Mouse (Mus musculus) G1E-ER4 (cell line): Measurements from ENCODE around the gene Mfsd4a. TPM values are rescaled to one million over a fixed set of nuclear protein-coding genes. Genes with fewer than 3 reads are reported as not detected.

Experiments
- GATA1 ChIP-seq: IDR thresholded peaks from one replicate; pipeline ENCODE4 v1.8.0; 2012; ENCODE audit warnings: low read length, inconsistent platforms
- polyA plus RNA-seq: library from polyadenylated mRNA; stranded (reverse); fragments of >175 nt; gene quantifications from 2 replicates; pipeline ENCODE4 v1.2.3, GENCODE M21; 2012

Mfsd4a gene
- polyA plus RNA-seq, 1 experiment, result not detected

DNA sequence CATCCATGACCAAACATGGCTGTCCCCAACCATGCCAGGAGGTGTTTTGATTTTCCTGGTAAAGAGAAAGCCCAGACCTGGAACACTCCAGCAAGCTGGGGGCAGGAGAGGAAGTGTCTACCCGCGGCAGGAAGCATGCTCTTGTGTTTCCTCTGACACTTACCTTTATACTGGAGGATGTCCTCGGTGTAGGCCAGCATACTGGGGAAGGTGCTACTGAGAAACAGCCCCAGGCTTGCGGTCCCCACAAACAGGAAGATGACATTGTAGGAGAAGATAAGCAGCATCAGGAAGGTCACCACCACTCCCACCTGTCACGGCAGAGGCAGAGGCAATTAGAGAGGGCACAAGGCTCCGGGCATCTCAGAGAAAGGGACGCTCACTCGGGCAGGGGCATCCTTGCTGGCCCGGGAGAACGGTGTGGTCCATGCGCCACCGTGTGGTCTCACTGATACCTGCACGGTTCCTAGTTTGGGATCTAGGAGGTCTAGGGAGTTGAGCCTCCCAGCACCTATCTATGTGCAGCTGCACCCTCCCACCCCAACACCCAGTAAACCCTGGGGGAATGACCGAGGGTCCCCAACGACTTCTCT lies 21.6 kb downstream of the Mfsd4a start:
- TF ChIP-seq GATA1, result no peak

DNA sequence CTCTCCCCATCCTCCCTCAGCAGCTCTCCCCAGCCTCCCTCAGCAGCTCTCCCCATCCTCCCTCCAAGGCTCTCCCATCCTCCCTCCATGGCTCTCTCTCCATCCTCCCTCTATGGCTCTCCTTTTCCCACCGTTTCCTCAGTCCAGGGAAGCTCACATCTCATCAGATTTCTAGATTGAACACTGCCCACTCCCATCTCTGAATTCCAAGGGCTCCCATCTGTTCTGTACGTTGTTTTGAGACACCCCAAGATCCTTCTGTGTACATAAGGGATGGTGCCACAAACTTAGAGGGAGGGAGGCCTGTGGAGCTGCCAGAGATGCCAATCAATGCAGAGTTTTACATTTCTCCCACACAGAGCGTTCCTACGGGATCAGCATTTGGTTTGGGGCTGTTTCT lies 24.1 kb downstream of the Mfsd4a start:
- no peak for TF ChIP-seq GATA1

DNA sequence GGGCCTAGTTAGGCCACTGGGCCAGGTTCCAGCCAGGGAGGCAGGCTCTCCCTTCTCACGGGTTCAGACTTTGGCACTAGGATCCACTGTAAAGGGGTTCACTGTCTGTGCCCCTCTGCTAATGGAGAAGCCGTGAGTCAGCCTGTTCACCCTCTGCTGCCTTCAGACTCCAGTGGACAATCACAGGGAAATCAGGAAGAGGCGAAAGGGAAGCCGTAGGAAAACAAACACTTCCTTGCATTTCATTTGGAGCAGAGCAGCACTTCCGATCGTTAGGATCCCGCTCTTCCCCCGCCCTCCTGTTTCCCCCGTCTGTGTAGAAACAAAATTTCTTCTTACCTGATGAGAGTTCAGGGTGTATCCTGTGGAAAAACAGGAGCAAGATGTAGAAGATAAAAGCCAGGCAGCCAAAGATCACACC lies 27.7 kb downstream of the Mfsd4a start:
- TF ChIP-seq GATA1, result no peak

DNA sequence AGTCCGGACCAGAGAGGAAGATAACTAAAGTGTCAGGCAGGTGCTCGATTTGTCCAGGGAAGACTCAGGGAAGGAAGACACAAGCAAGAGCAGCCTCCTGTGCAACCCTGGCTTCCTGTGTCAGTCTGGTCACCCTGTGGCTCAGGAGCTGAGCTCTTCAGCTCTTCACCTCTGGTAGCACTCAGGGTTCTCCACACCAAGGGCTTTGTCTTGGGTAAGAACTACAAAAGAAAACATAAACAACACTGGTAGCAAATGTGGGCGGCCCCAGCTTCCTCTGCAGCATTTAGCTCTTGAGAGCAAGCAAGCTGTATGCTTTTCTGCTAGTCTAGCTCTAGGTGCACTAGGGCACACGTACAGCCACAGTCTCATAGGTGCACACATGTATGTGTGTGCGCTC lies 29.1 kb downstream of the Mfsd4a start:
- TF ChIP-seq GATA1, result no peak

DNA sequence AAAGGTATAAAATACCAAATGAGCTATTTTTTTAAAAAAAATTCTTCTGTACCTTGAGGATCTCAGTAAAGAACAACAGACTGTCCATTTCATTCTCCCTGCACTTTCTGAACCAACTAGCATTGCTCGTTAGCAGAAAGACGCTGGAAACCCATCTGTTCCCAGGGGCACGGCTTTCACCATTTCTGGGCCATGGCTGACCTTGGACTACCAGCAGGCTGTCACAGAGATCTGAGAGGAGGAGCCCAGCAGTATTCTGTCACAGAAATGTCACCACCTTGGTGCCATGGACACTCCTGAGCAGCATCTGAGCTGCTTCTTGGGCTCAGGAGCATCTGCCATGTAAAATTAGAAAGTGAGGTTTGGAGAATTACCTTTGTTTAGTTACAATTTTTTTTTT lies 30.1 kb downstream of the Mfsd4a start:
- TF ChIP-seq GATA1, result no peak

DNA sequence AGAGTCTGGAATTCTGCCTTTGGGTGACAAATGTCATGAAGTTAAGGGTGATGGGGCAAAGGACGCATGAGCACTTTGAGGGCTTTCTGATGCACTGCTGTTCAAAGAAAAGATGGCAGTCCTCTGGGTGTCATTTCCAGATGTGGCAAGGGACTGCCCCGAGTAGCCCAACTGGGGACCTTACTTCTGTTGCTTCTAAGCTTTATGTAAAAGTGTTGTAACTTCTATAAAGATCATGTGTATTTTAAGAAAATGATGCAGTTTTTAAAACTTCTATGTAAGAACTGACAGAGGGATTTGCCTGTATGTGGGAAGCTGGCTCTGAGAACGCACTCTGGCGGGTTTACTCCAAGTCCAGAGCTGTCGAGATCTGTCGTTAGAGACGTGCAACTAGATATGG lies 35.7 kb downstream of the Mfsd4a start:
- TF ChIP-seq GATA1, result no peak

DNA sequence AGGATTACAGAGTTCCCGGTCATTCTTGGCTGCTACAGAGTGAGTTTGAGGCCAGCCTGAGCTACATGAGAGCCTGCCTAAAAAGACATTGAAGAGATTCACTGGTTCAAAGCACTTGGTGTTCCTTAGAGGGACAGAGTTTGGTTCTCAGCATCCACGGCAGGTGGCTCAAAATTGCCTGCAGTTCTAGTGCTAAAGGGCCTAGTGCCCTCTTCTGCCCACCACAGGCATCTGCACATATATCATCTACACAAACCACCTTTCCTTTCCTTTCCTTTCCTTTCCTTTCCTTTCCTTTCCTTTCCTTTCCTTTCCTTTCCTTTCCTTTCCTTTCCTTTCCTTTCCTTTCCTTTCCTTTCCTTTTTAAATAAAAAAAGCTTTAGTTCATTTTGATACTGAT lies 37.3 kb downstream of the Mfsd4a start:
- TF ChIP-seq GATA1, result no peak

DNA sequence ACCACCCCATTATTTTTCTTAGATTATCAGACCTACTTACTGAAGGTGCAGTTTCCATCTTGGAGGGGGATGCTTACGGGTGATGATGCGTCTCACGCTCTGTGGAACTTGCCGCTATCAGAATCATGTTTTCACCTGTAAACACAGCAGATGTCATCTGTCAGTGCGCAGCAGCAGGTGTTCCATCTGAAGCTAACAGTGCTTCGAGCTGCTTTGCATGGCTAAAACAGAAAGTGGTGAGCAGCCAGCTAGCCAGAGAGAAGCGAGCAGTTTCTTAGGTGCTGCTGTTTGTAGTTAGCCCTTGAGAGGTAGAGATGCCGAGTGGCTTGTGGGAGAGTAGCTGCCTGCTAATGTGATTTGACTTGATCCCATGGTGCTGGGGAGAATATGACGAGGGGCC lies 39.4 kb downstream of the Mfsd4a start:
- TF ChIP-seq GATA1, result no peak

DNA sequence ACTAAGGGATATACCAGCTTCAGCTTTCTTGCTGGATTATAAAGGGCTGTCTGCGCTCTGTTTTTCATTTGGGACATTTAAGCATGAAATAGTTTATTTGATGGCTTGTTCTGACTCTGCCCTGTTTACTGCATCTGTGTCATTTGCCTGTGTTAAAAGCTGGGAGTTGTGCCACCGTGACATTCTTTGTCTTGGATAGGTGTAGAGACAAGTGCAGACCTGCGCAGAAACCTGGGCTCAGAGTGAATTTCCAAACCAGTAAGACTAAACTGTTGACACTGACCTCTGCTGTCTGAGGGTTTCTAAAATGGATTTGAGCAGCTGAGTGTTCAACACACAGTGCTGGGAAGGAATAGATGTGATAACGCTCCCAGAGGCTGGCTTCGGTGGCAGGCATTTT lies 39.9 kb downstream of the Mfsd4a start:
- TF ChIP-seq GATA1, result no peak

DNA sequence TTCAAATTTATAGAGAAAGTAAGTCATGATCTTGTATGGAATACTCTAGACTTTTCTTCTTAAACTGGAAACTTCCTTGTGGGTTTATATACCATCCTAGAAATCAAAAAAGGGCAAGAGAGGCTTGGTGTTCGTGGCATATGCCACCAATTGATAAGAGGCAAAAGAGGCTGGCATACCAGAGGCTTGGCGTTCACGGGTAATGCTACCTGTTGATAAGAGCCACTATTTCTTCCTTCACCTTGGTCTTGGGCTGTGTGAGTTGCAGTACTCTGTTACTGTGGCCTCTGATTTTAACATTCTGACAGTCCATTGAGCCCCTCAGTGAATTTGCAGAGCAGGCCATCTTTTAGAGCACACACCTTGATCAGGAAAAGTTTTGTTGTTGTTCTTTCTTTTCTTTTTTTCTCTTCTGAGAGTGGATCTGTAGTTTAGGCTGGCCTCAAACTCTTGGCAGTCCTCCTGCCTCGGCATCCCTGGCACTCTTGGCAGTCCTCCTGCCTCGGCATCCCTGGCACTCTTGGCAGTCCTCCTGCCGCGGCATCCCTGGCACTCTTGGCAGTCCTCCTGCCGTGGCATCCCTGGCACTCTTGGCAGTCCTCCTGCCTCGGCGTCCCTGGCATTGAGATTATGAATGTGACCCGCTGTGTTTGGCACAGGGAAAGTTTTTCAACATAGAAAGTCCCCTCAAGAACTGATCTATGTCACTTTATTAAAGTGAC lies 40.8 kb downstream of the Mfsd4a start:
- no peak for TF ChIP-seq GATA1

DNA sequence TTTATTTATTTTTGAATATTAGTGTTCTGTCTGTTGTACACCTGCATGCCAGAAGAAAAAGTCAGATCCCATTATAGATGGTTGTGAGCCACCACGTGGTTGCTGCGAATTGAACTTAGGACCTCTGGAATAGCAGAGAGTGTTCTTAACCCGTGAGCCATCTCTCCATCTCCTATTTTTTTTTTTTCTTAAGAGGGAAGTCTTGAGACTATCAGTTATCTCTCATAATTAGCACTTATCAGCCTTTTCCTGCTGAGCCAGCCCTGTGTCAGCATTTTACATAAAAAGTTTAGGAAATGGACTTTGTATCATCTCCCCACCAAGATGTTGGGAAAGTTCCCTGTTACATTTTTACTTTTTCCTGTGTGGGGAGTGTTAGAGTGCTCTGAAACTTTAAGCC lies 45.8 kb downstream of the Mfsd4a start:
- no peak for TF ChIP-seq GATA1

DNA sequence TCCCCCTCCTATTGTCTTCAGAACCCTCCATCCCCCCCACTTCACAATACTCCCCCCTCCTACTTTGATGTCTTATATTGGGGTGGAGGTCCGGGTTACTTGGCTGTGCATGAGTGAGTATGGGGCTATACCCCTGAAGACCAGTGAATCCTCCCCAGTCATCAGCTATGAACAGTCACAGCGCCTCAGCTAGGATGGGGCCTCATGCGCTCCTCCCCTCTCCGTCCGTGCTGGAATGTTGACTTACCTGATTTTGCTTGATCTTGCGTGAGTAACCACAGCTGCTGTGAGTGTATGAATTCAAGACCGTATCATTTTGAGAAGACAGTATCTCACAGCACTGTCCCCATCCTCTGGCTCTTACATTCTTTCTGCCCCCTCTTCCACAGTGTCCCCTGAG lies 48.0 kb downstream of the Mfsd4a start:
- TF ChIP-seq GATA1, result no peak

DNA sequence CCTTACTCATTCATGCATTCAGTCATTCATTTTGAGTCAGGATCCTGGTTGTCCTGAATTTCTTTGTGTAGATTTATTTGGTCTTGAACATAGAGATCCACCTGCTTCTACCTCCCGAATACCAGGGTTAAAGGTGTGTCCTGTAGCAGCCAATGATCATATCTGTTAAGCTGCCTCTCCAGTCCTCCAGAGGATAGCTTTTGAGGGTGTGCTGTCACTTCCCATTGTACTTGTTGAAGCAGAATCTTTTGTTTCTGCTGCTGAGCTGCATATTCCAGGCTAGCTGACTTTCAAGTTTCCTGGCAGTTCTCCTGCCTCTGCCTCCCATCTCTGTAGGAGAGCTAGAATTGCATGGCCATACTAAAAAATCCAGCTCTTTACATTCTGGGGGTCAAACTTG lies 51.2 kb downstream of the Mfsd4a start:
- no peak for TF ChIP-seq GATA1

DNA sequence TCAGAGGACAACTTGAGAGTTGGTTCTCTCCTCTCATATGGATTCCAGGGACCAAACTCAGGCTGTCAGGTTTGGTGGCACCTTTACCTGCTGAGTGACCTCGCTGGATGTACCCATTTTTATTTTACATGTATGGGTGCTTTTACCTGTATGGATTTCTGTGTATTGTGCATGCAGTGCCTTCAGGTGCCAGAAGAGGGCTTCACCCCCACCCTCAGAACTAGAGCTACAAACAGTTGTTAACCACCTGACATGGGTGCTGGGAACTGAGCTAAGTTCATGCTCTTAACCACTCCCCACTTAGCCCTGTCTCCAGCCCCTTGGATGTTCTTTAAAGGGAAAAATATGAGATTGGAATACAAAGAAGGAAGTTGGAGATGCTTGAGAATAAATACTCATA lies 53.1 kb downstream of the Mfsd4a start:
- TF ChIP-seq GATA1, result no peak

DNA sequence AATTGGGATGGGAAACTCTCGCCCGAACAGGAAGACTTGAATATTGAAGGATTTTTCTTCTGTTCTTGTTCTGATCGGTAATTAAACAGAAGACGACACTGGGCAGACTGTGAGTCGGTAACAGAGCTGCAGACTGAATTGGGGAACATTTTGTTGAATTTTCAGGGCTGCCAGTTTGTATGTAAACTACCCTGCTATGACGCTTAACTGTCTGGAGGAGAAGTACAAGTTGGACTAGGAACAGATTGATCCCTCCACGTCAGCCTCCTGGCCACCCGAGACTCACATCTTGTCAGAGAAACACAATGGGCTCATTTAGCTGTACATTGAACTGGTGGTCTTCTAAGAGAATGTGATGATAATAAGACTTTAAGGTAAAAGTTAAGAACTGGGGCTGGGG lies 55.0 kb downstream of the Mfsd4a start:
- TF ChIP-seq GATA1, result no peak

DNA sequence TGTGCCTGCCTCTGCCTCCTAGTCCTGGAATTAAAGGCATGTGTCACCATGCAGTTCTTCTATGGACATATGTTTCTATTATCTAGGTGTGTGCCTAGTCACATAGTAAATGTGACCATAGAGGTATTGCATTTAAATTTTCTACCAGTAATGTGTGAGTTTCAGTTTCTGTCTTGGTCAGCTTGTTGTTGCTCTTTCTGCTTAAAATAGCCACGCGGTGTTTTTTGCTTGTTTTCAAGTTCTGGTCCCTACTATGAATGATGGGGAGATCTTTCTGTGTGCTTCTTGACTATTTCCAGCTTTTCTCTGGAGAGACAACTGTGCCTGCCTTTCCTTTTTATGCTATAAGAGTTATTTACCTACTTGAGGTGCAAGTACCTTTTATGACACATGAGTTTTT lies 56.1 kb downstream of the Mfsd4a start:
- no peak for TF ChIP-seq GATA1
